Comparison of ENCODE assay signal across 1 mouse cellular context in the genomic region with DNA sequence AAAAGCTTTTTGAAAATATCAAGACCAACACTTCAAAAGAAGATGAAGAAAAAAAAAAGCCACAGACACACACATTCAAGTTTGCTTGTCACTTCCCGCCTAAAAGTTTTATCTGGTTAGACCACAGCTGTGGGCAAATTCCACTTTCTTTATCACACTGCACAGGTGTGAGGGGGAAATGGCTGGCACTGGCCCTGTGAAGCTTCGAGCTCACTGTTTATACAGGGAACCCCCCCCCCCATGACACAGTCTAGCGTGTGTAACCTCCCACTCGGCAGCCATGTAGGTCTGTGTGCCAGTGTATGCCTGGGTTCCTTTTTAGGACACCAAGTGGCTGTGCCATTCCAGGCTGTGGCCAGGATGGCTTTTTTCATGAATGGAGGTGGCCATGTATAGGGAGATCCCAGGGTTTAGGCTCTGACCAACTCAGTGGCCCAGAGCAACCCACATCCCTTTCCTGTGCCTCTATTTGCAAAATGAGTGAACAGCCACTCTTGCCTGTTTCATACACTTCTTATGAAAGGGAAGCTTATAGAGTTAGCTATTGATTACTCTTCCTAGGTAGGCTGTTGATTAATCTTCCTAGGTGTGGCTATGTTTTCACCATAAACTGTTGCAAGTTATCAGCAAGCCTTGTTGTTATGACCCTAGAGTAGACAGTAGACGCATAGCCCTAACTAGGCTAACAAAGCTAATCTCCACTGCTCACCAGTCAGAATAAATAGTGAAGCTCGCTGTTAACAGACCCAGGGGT.
TF ChIP-seq lines count a peak whose summit lies in the region.

No protein-coding gene starts in this region.

TF ChIP-seq in MEL, 35 proteins besides CTCF, POLR2A, EP300 and RAD21 (continued from another document):
- TF ChIP-seq ETS1 (IDR thresholded peaks at IDR 0.05; ENCODE audit: low read depth, low read length), result peak; percentile 98
- no peak for TF ChIP-seq NELFE (IDR thresholded peaks at IDR 0.05; ENCODE audit: low read depth, low read length)
- TF ChIP-seq MAFK (IDR thresholded peaks at IDR 0.05; ENCODE audit: borderline replicate concordance, low read depth, low read length), result no peak
- TF ChIP-seq ZC3H11A (IDR thresholded peaks at IDR 0.05; ENCODE audit: low read depth, low read length), result no peak
- TF ChIP-seq E2F4 (IDR thresholded peaks at IDR 0.05; ENCODE audit: borderline replicate concordance, low read depth, low read length), result peak; percentile 89
